Mouse (Mus musculus) hindbrain, embryonic 10.5 days (tissue): ENCODE measurements at regions not wholly inside any gene's neighbourhood (a gene's known extent, or its start where the extent isn't known, plus 50 kb on each side); places are given as distances from the start of the nearest gene placed in this dataset.

ENCODE experiments used
- DNase-seq: peaks from one replicate; pipeline ENCODE4 v3.0.0-alpha.2; 2017; ENCODE audit warnings: low spot score
- H3K27ac ChIP-seq: fragments of 300-500 bp; sonication (generic); 2 replicates; pipeline ENCODE4 v1.5.1; 2016; ENCODE audit warnings: mild to moderate bottlenecking, moderate library complexity
- H3K27me3 ChIP-seq: fragments of 300-500 bp; sonication (generic); 2 replicates; pipeline ENCODE4 v1.6.1; 2016; ENCODE audit warnings: mild to moderate bottlenecking; ENCODE audit not compliant: poor library complexity, insufficient read depth, severe bottlenecking
- H3K36me3 ChIP-seq: fragments of 300-500 bp; sonication (generic); 2 replicates; pipeline ENCODE4 v1.6.1; 2016; ENCODE audit warnings: mild to moderate bottlenecking, moderate library complexity
- H3K4me1 ChIP-seq: fragments of 300-500 bp; sonication (generic); replicated peaks from 2 replicates; pipeline ENCODE4 v1.6.1; 2016; ENCODE audit warnings: mild to moderate bottlenecking
- H3K4me3 ChIP-seq: fragments of 300-500 bp; sonication (generic); 2 replicates; pipeline ENCODE4 v1.5.1; 2016; ENCODE audit warnings: mild to moderate bottlenecking, moderate library complexity
- H3K9me3 ChIP-seq: fragments of 300-500 bp; sonication (generic); 2 replicates; pipeline ENCODE4 v1.6.1; 2016; ENCODE audit warnings: mild to moderate bottlenecking, moderate library complexity
- WGBS: fragments of 180-500 bp; shearing (Covaris S2); methylation state at CpG from one replicate; pipeline ENCODE4 v1.1.7; 2016; 5-methylcytosine and 5-hydroxymethylcytosine counted together

- no peak overlapping the region for H3K4me3 ChIP-seq
- peaks cover 25% of the 10 kb centered on the region for H3K4me1 ChIP-seq
- no peaks in the 10 kb centered on the region for H3K36me3 ChIP-seq
- H3K27ac ChIP-seq = no peak overlapping the region
- H3K9me3 ChIP-seq = no peaks in the 10 kb centered on the region
- 67% methylated on average over 4 of the region's 4 CpGs for WGBS
- peaks cover 49% of the 10 kb centered on the region for H3K27me3 ChIP-seq
- no peak for DNase-seq
These were observed 197.6 kb downstream of the Rplp1 start for GRCm38 (mm10) chr9:61716751-61717150.

- H3K27me3 ChIP-seq = peaks cover 29% of the 10 kb centered on the region
- H3K36me3 ChIP-seq = no peaks in the 10 kb centered on the region
- no peaks in the 10 kb centered on the region for H3K9me3 ChIP-seq
- 61% methylated on average over 19 of the region's 19 CpGs for WGBS
- no peak for DNase-seq
- no peak overlapping the region for H3K27ac ChIP-seq
- no peak overlapping the region for H3K4me3 ChIP-seq
- H3K4me1 ChIP-seq = peaks cover 21% of the 10 kb centered on the region; the same call in 1 of the 2 replicates
These were observed 199.9 kb downstream of the Rplp1 start for GRCm38 (mm10) chr9:61714331-61715035.

DNA sequence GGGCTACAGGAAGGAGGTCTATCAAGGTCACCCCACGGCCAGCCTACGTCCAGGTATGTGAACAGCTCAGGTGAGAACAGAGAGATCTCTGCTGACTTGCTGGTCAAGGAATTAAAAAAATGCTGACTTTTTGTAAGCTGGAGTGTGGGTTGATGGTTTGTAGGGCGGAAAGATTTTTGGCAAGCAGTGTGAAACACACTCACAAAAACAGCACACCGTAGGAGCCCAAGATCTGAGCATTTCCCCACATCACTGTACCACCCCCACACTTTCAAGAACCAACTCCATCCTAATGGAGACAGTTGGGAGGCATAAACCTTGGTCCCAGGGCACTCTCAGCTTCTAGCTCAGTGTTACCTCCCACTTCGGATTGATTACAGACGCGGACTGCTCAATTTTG lies 200.5 kb downstream of the Rplp1 start:
- no peak for DNase-seq
- peaks cover 26% of the 10 kb centered on the region for H3K27me3 ChIP-seq
- peaks cover 21% of the 10 kb centered on the region; the same call in 1 of the 2 replicates for H3K4me1 ChIP-seq
- H3K4me3 ChIP-seq = no peak overlapping the region
- H3K36me3 ChIP-seq = no peaks in the 10 kb centered on the region
- no peak overlapping the region for H3K27ac ChIP-seq
- no peaks in the 10 kb centered on the region for H3K9me3 ChIP-seq
- 94% methylated on average over 7 of the region's 7 CpGs for WGBS

DNA sequence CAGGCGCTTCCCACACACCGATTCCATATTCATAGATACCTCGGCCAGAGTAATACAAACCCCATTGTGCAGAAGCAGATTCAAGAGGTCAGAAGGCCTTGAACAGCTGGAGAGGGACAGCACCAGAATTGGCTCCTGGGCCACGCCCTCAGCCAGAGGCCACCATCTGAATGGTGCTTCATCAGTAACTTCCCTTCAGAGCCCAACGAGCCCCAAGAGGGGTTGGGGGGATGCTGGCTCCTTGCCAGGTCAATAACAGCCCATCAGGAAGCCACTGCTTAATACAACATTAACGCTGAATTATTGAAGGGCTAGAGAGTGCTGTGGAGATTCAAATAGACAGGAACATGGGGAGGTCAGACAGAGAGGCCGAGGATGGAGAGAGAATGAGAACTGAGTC lies 203.0 kb downstream of the Rplp1 start:
- H3K36me3 ChIP-seq = no peaks in the 10 kb centered on the region
- 54% methylated on average over 7 of the region's 7 CpGs for WGBS
- no peak for DNase-seq
- no peak overlapping the region for H3K27ac ChIP-seq
- peaks cover 21% of the 10 kb centered on the region; the same call in 1 of the 2 replicates for H3K4me1 ChIP-seq
- H3K4me3 ChIP-seq = no peak overlapping the region
- no peaks in the 10 kb centered on the region for H3K9me3 ChIP-seq
- peaks cover 22% of the 10 kb centered on the region for H3K27me3 ChIP-seq

DNA sequence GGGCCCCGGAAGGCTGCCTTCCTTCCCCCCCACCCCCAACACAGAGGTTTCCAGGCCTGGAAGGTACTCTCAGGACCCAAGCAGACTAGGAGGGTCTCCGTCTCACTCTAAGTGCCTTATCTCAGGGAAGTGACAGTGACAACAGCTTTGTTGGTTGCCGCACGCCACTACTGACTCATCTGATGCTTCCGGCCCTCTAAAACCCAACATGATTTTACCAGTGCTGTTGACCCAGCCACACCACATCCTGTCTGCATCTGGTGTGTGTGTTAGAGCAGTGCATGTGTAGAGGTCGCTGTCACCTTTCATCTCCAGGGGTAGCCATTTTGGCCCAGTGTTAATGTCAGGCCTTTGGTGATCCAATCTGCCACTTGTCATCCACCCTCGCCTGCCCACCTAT lies 206.5 kb downstream of the Rplp1 start:
- Histone ChIP-seq H3K27ac (0 out of 2 replicates have a peak overlapping the region, but pooled peaks have one; percentile 8), H3K4me1 (peaks cover 16% of the 10 kb centered on the region; the same call in 1 of the 2 replicates), H3K36me3 (no peaks in the 10 kb centered on the region), H3K4me3 (no peak overlapping the region), H3K9me3 (no peaks in the 10 kb centered on the region), H3K27me3 (peaks cover 12% of the 10 kb centered on the region)
- WGBS = 89% methylated on average over 7 of the region's 7 CpGs
- DNase-seq = no peak

DNA sequence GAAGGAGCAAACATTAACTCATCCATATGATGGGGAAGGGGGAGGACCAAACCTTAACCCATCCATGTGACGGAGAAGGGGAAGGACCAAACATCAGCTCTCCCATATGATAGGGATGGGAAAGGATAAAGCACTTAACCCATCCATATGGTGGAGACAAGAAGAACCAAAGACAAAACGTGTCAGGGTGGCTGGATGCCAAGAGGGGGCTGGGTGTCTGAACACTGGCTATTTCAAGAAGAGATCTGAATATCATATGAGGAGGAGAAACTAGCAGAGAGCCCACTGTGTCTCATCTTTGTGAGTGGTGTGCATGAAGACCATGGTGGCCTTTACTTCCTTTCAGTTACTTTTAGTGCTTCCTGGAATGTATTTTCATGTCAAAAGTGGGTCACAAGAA lies 207.0 kb downstream of the Rplp1 start:
- Histone ChIP-seq H3K4me1 (peaks cover 21% of the 10 kb centered on the region), H3K36me3 (no peaks in the 10 kb centered on the region), H3K27ac (no peak overlapping the region), H3K27me3 (peaks cover 15% of the 10 kb centered on the region), H3K4me3 (no peak overlapping the region), H3K9me3 (no peaks in the 10 kb centered on the region)
- no peak for DNase-seq
- WGBS = 91% methylated on average over 2 of the region's 2 CpGs

DNA sequence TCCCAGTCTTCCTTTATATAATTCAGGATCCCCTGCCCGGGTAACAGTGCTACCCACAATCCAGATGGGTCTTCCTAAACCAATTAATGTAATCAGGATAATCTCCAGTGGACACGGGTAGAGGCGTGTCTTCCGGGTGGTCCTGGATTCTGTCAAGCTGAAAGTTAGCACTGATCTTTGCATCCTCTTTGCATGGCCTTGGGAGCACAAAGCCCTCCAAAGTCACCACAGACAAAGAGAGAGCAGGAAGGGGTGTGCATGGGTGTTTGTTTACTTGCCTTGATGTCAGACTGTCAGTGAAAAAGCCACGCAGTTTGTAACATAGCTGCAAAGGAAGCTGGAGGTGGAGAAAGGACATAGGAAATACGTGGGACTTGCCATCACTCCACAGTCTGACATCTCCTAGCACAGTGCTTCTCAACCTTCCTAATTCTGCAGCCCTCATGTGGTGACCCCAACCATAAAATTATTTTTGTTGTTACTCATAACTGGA lies 208.0 kb downstream of the Rplp1 start:
- H3K4me3 ChIP-seq = no peak overlapping the region
- 0 out of 2 replicates have a peak, but pooled peaks cover 11% of the 10 kb centered on the region for H3K27me3 ChIP-seq
- H3K9me3 ChIP-seq = no peaks in the 10 kb centered on the region
- WGBS = 86% methylated on average over 6 of the region's 6 CpGs
- no peaks in the 10 kb centered on the region for H3K36me3 ChIP-seq
- H3K27ac ChIP-seq = no peak overlapping the region
- DNase-seq = no peak
- H3K4me1 ChIP-seq = peaks cover 13% of the 10 kb centered on the region

DNA sequence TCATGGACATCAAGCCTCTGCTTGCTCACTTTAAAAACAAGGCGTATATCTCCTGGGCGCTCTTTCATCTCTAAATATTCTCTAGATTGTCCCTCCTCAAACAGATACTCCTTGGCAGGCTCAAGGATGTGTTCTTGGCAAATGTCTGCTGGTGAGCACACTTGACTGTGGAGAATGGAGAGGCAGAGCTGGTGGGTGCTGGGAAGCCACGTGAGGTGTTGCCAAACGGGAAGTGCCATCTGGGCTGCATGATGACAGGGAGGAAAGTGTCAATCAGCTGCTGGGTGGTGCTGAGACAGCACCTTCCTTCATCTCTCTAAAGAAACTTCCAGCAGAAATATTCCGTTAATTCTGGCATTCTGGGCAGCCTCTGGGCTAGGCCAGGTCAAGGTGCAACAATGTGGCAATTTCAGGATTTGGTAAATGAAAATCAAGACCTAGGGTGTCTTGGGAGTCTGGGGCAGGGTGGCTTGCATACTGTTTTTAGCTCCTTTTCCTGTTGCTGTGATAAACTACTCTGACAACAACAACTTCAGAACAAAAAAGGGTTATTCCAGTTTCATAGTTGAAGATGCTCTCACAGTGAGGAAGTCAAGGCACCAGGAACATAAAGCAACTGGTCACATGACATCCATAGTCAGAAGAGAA lies 208.6 kb downstream of the Rplp1 start:
- WGBS = 75% methylated on average over 5 of the region's 5 CpGs
- DNase-seq = no peak
- no peaks in the 10 kb centered on the region for H3K36me3 ChIP-seq

DNA sequence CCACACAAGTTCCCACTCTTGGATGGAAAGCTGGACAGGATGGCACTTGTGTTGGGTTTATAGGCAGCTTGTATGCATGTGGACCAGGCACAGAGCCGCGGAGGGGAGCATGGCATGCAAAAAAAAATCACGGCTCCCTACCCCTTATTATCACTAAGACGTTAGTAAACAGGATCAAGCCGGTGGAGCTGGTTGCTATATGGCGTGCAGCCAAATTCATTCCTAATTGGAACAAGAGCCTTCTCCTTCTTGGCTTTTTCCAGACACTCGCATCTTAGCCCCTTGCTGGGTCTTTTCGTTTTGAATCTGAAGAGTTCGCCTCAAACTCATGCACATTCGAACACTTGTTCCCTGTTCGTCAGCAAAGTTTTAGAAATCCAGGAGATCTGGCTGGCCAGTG lies 211.0 kb downstream of the Rplp1 start:
- no peaks in the 10 kb centered on the region for H3K36me3 ChIP-seq
- 90% methylated on average over 11 of the region's 11 CpGs for WGBS
- H3K4me3 ChIP-seq = no peak overlapping the region
- H3K9me3 ChIP-seq = no peaks in the 10 kb centered on the region
- peaks cover 40% of the 10 kb centered on the region for H3K27me3 ChIP-seq
- no peak overlapping the region for H3K27ac ChIP-seq
- no peak for DNase-seq
- peaks cover 18% of the 10 kb centered on the region for H3K4me1 ChIP-seq

More for the DNA sequence above, 208.6 kb downstream of the Rplp1 start:
- Histone ChIP-seq H3K27me3 (peaks cover 16% of the 10 kb centered on the region), H3K27ac (no peak overlapping the region), H3K4me1 (peaks cover 8% of the 10 kb centered on the region), H3K4me3 (no peak overlapping the region), H3K9me3 (no peaks in the 10 kb centered on the region)

DNA sequence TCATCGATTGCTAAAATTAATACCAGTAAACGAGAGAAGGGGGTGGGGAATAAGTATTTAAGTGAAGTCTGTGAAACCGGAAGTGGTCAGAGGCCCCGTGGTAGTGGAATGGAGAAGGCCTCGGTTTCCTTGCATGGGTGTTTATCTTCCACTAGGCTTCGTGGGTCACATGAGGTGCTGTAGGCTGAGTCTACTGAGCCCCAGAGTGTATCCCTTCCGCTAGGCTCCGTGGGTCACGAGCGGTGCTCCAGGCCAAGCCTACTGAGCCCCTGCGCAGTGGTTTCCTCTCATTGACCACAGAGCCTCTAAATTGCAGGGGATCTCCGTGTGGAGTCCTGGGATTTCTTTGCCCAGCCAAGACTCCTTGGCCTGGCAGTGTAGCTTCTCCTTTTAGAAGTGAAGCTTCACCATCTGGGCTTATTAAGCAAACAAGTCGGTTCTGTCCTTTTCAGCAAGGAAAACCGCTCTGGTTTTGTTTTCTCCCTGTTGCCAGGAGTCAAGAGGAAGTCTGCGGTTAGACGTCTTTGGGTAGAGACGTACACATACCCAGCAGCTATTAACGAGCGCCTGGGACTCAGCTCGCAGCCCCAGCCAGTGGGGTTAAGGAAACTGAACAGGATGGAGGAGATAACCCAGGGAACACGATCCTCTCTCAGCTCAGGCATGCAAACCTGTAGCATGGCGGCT lies 211.9 kb downstream of the Rplp1 start:
- 78% methylated on average over 22 of the region's 22 CpGs for WGBS
- H3K36me3 ChIP-seq = no peaks in the 10 kb centered on the region
- H3K4me1 ChIP-seq = peaks cover 25% of the 10 kb centered on the region

GRCm38 (mm10) chr9:61700576-61700975 lies 213.8 kb downstream of the Rplp1 start:
- Histone ChIP-seq H3K4me1 (peaks cover 29% of the 10 kb centered on the region), H3K27ac (no peak overlapping the region), H3K36me3 (no peaks in the 10 kb centered on the region), H3K4me3 (no peak overlapping the region), H3K27me3 (peaks cover 46% of the 10 kb centered on the region), H3K9me3 (no peaks in the 10 kb centered on the region)
- 64% methylated on average over 6 of the region's 6 CpGs for WGBS
- no peak for DNase-seq

More for the DNA sequence above, 211.9 kb downstream of the Rplp1 start:
- peaks cover 38% of the 10 kb centered on the region for H3K27me3 ChIP-seq
- DNase-seq = no peak
- no peak overlapping the region for H3K27ac ChIP-seq
- H3K9me3 ChIP-seq = no peaks in the 10 kb centered on the region
- H3K4me3 ChIP-seq = no peak overlapping the region

DNA sequence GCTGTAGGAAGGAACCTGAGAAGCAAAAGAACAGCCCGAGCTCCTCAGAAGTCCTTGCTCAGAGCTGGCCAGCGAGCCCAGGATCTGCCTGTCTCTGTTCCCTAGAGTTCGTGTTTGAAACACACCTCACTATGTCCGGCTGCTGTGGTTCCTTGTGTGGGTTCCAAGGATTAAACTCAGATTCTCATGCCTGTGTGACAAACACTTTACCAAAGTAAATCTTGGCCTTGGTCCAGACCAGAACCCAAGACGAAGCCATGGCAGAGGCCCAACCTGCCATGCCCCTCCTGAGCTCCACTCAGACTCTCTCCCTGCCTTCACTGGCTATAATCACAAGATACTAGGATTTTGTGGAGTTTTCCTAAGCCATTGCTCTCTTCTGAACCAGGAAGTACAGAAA lies 214.7 kb downstream of the Rplp1 start:
- Histone ChIP-seq H3K4me3 (no peak overlapping the region), H3K27ac (no peak overlapping the region), H3K4me1 (peaks cover 36% of the 10 kb centered on the region), H3K9me3 (no peaks in the 10 kb centered on the region), H3K27me3 (peaks cover 46% of the 10 kb centered on the region), H3K36me3 (no peaks in the 10 kb centered on the region)
- DNase-seq = no peak
- 91% methylated on average over 5 of the region's 5 CpGs for WGBS

DNA sequence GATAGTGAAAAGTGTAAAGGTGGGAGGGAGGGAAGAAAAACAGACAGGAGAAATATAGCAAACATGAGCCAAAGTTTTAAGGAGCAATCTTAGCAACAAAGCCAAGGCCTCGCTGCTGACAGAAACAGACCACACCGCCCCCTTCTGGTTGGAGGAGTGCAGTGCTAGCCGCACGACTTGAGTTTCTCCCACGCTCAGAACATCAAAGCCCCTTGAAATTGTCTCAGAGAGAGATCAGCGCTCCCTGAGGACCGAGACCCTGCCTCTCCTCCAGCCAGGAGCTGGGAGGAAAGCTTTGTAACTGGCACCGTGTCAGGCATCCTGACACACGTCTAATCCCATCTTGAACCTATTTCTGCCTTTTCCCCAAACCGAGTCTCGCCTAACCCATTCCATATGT lies 216.4 kb downstream of the Rplp1 start:
- 14% methylated on average over 11 of the region's 11 CpGs for WGBS
- Histone ChIP-seq H3K4me3 (no peak overlapping the region), H3K27me3 (peaks cover 61% of the 10 kb centered on the region), H3K36me3 (no peaks in the 10 kb centered on the region), H3K9me3 (no peaks in the 10 kb centered on the region), H3K27ac (peak overlapping the region; percentile 24; the same call in 1 of the 2 replicates), H3K4me1 (peaks cover 36% of the 10 kb centered on the region)
- peak; percentile 82 for DNase-seq
